Mouse (Mus musculus) kidney, adult 18-20 months (tissue): ENCODE results near the gene Stum.
"Not testable (repeated sequence)": the region's sequence is repeated elsewhere in the genome, so short reads cannot be mapped to it uniquely, and the experiment has no call there.

Source experiments
- DNase-seq: peaks from one replicate; pipeline ENCODE4 v3.0.0; 2021

The Stum gene

DNA sequence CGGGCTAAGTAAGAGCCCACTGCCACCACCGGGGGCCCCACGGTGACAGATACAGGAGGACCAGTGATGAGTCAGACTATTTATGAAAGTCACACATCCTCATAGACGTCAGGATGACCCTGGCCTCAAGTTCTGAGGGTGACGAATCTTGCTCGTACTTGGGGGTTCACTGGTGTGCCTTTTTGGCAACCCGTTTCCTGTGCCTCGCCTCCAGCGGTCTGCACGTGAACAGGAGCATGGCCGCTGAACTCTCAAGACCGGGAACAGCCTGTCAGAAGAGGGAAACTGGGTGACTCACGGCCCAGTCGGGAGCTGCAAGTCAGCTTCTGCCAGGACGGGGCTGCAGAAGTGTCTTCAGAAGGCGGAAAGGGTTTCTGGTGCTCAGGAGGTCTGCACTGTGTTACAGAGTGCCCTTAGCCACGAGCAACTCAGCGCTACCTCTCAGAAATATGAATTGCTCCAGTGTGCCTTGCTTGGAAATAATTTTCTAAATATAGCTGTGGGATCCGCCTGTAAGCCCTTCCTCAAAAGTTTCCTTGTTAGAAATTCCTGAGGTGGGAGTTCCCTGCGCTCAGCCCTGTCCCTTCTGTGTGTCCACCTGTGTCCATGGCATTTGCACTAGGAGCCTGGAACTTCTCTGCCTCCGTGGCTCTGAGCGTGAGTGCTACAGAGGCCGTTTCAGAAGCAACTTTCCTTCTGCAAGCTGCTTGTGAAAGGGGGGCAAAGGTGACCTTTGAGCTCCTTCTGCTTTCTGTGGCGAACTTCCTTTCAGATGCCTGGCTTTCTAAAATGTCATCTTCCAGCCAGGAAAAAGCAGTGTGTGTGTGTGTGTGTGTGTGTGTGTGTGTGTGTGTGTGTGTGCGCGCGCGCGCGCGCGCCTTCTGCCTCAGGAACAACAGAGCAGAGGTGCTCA lies 79.4 kb downstream of the Stum start:
- DNase-seq: peak; percentile 63

GRCm38 (mm10) chr1:180403357-180403693 lies 80.0 kb downstream of the Stum start:
- DNase-seq: no peak

DNA sequence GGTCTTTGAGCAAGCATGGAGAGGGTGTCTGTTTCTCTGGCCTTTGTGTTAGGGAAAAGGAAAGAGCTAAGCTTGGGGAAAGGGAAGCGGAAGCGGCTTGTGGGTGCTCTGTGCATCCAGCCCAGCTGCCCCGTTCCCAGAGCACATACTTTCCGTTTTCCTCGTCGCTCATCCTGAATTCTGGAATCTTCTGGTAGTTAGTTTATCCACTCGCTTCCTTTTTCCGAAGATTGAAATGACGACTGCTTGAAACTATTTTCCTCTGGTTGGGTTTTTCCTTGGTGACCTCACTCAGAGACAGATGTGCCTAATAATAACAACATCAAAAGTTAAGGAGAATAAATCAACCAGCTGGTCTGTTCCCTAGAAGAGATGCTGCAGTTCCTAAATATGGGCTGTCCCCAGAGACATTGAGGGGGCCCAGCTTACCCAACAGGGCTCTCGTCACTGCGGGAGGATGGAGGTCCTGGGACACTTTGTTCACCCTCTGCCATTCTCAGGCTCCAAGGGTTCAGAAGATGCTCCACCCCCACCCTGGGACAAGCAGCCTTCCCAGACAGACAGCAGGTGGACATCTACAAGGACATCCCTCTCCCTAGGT lies 80.7 kb downstream of the Stum start:
- peak; percentile 26 for DNase-seq

- DNase-seq: no peak
These were observed 81.6 kb downstream of the Stum start for GRCm38 (mm10) chr1:180401725-180402124.

DNA sequence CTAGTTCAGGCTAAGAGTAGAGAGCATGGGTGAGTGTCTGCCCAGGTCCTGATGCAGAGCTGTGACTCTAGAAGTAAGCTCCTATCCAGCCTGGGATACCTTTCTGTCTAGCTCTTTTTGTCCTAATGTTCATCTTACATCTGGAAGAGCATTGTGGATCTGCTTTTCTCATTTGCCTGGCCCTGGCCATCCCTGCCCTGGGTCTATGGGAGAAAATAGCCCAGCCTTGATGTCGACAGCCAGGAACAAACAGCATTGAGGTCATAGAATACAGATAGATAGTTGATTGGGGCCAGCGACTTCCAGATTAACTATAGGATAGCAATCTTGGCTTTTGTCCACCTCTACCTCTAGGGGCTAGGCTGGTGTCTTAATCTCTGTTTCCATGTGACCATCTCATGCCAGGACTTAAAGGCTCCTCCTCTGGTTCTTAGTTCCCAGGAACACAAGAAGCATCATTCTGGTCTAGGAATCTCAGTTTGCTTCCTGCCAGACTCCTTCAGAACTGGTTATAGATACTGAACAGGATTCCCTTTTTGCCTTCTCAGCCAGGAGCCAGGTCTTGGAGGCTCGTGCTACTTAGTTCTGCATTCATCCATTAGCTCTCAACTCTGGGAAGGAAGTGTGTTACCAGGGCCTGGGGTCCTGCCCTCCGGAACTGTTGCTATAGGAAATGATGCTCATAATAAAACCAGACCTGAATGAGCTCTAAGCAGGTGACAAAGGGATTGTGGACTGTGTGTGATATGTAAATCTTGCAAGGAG lies 82.4 kb downstream of the Stum start:
- no peak for DNase-seq

DNA sequence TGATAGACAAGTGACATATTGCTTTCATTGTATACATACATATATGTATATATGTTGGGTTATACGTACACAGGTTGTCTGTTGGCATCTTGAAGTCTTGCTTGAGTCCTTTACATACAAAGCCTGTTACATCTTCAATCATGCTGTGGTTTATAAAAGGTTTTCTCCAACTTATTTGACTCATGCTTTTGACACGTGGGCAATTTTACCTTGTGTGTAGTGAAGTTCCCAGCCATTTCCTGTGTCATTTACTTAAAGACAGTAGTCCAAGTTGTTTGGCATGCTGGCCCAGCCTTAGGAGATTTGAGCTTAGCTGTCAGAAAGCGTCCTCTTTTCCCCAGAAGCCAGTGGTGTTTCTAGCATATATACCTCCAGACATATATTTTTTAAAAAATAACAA lies 84.9 kb downstream of the Stum start:
- no peak for DNase-seq

DNA sequence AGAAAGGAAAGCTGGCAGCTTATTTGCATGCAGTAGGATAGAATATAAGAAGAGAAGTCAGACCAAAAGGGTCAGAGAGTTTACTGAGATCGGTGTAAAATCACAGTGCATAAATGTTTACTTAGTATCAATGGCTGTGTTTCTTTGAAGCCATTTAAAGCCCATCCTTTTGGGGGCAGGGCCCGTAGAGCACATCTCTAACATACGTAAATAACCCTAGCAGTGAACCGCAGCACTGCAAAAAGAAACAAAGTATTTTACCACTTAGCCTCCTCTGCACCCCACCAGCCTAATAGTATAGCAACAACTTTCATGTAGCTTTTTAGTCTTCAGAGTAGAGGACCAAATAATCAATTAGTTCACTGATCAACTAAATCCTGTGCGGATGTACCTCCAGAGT lies 85.6 kb downstream of the Stum start:
- DNase-seq: no peak

GRCm38 (mm10) chr1:180393873-180394272 lies 89.4 kb downstream of the Stum start:
- no peak for DNase-seq

DNA sequence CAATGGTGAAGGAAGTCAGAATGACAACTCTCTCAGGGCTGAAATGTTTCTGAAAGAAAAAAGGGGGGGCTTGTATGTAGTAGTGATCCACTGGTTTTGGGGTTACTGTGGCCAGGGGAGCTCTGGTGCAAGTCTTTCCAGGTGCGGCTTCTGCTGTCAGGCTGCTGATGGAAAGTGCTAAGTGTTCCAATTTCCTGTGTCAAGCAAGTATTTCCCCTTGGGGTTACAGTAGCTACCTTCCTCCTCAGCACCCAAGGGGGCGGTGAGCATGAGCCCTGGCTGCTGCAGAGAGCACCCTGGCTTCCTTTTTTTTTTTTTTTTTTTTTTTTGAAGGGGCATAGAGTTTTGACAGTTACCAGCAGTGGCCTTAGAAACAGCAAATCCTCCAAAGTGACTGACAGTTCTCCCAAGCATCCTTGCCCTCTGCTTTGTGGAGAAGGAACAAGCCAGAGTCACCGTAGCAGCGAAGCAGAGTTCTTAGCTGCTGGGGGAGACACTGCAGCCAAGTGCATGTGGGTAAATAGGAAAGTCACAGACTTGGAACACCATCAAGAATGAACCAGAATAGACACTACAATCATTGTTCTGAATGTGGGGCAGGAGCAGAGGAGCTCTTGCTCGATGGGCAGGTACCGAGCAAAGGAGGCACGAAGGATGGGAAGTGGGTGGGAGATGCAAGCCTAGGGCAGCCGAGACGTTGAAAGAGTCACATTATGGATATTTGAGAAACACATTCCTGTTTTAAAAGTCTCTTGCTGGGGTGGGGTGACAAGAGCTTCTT lies 90.1 kb downstream of the Stum start:
- no peak for DNase-seq

DNA sequence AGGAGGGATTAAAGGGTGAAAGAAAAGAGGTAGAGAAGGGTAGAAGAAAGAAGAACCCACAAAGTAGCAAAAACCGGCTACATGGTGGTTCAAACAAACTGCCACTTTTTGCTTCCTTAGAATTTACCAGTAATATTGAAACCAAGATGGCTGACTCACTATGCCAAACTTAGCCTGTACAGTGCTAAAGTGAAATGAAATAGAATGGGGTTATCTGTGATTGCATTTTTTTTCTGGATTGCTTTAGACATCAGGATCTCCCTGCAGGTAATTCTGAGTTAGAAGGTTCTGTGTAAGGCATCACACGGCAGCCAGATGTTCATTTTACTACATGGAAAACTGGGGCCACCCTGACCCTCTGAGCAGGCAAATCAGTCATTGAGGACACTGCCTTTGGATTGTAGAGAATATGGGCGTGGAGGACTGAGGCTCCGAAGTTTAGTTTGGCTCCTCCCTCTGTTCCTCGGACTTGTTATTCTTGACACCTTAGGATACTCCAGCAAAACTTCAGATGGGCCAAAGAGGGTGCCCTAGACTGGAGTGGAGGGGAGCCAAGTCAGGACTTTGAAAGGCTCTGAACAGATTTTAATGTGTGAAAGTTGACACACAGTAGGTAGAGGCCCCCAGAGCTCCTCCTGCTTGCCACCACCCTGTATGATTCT lies 91.0 kb downstream of the Stum start:
- DNase-seq: no peak

GRCm38 (mm10) chr1:180391575-180391945 lies 91.7 kb downstream of the Stum start:
- no peak for DNase-seq

DNA sequence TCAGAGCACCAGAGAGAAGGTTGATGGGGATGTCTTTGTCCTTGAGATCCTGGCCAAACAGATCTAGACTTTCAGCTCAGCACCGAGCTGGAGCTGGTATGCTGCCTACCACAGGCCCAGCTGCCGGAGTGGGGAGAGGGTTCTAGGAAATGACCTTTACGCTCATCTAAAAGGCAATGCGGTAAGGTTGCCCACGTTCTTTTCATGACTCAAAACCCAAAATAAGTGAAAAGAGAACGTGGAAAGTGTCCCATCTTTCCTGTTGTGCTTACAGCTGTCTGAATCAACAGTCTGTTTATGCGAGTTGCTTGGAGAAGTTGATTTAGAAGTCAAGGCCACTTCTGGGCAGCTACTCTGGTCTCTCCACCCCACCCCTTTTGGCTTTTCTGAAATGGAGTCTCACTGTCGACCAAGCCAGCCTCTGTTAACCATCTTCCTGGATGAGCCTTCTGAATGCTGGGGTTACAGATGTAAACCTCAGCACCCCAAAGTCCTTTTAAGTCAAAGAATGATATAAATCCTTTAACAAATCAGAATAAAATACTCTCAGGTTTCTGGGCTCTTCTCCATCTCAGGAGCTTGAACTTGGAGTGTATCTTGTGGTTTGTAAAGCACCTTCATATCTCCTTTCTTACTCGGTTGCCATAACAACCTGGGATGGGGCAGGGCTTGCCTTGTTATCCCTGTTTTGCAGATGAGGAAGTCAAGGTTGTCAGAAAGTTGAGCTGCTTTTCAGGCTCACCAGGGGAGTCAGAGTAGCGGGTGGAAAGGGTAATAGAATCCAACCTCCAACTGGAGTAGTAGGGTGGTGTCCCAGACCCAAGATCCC lies 92.3 kb downstream of the Stum start:
- no peak for DNase-seq

DNA sequence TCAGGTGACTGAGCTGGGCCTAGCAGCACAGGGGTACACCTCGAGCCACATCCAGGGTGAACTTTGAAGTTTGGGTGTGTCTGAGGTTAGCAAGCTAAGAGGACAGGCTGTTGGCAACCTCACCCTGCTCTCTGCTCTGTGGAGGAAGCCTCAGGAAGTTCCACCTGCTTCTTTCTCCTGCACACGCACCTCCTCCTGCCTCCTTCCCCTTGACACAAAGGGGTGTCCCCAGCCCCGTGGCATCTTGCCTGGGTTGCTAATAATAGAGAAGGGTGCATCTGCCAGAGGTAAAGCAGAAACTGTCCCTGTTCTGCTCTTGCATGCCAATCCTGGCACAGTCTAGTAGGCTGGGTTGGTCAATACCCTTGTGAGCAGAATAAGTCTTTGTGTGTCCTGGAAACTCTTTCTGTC lies 93.0 kb downstream of the Stum start:
- DNase-seq: peak; percentile 52

- DNase-seq: not testable (repeated sequence)
These were observed 94.0 kb downstream of the Stum start for GRCm38 (mm10) chr1:180389213-180389760.

GRCm38 (mm10) chr1:180388481-180388880 lies 94.8 kb downstream of the Stum start:
- no peak for DNase-seq

- no peak for DNase-seq
These were observed 95.4 kb downstream of the Stum start for GRCm38 (mm10) chr1:180387750-180388480.

DNA sequence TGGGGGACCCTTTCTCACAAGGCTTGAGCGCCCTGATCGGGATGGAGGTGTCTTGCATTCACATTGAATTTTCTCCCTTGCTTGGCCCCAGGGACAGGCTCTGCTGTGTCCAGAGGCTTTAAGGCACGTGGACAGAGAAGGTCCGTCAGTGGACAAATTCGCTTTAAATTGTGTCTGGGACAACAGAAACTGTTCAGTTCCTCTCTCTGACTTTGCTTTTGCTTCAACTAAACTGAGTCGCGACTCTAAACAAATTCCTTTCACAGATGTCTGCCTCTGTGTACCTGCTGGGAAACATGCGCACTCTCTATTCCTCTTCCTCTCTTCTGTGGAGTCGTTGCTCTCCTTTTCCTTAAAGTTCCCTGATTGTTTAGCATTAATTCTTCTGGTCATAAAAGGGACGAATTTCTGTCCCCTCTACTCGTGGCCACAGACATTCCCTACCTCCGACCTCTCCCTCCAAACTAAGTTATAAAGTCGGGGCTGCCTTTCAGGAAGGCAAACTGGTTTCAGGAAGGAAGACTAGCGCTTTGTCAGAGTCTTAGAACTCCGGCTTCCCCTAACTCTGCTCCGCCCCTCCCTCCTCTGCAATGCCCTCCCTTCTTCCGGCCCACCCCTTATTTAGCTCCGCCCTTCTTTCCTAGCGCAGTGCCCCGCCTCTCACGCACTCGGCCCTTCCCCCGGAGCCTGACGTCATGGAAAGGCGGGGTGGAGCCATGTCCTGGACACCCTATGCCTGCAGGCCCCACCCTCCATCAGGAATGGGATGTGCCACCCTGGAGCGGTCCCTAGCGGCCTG lies 96.2 kb downstream of the Stum start:
- peak; percentile 99 for DNase-seq

GRCm38 (mm10) chr1:180385308-180385707 lies 98.0 kb downstream of the Stum start:
- DNase-seq: no peak

GRCm38 (mm10) chr1:180384486-180384885 lies 98.8 kb downstream of the Stum start:
- no peak for DNase-seq

DNA sequence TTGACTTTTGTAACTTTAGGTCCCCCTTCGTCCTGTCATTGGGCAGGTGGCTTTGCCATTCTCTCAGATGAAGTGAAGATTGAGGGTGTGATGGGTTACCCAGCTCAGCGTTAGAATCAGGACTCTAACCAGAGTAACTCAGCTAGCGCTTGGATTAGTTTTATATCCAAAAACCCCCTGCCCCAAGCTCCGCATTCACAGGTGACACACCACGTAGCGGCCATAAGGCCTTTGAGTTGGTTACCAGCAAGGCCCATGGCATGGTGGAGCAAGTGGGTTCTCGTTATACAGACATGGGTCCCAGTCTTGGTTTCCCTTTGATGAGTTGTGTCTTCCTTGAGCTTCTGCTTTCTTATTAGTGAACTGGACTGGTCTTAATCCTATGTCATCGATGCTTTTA lies 99.4 kb downstream of the Stum start:
- DNase-seq: no peak
